Mouse (Mus musculus): ENCODE results near the gene Upf1. TPM values are rescaled to one million over a fixed set of nuclear protein-coding genes. Genes with fewer than 3 reads are reported as not detected.

The Upf1 gene
- polyA plus RNA-seq, 1 experiment from 2014 or later = 7.9 TPM

GRCm38 (mm10) chr8:70317872-70318271 is 35.2 kb downstream of the Upf1 start:
- WGBS = 79% methylated on average over 5 of the region's 5 CpGs
- no peak for ATAC-seq (replicated peaks; ENCODE audit: extremely low read depth, insufficient read depth, low FRiP score)

DNA sequence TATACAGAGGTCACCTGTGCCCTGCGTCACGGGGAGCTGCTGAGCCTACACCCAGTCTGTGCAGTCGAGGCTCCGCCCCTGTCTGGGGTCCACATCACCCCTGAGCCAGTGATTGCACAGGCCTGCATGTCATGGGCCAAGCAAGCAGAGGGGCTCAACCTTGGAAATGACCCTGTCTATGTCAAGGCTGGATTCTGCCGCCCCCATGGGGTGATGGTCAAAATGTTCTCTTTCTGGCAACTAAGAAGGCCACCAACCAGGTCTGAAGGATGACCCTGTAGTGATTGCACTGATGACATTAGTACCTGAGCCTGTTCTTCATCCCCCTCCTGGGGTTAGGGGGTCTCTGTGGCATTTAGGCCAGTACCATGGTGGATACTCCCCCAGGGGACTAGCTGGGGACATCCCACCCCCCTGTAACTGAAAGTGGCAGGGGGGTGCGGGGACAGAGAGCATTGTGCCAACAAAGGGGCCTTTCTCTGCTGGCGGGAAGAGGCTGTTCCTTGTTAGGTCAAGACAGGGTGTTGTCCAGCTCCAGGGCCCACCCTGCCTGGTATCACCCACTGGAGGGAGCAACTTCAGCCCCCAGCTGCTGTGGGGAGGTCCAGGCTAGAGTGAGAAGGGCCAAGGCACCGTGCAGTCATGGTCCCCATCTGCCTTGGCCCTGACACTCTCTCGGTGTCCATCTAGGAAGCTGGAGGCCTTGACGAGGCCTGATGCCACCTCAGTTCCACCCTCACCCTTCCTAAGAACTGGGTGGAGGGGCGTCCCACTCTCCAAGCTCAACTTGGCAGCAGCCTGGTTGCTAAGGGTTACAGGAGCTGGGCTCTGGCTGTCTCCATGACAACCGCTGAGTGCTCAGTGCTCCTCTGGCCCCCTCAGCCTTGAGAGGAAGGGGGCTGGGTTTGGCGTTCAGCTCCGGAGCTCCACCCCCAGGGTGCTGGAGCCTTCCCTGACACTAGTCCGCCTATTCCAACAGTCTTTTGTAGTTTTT is 36.3 kb downstream of the Upf1 start:
- H3K4me1 ChIP-seq (ENCODE audit: control insufficient read depth, insufficient read depth, low read length) = peaks cover 13% of the 10 kb centered on the region
- H3K36me3 ChIP-seq (ENCODE audit: control insufficient read depth, insufficient read depth) = peaks cover 12% of the 10 kb centered on the region
- H3K27ac ChIP-seq (ENCODE audit: low read length) = no peak overlapping the region
- H3K9ac ChIP-seq (ENCODE audit: low read length) = peak overlapping the region; percentile 76
- no peaks in the 10 kb centered on the region for H3K9me3 ChIP-seq (replicated peaks; ENCODE audit: control insufficient read depth, low read length)
- ATAC-seq (replicated peaks; ENCODE audit: extremely low read depth, insufficient read depth, low FRiP score) = peak; percentile 23
- WGBS = 23% methylated on average over 15 of the region's 15 CpGs
- peak overlapping the region; percentile 63 for H3K4me3 ChIP-seq (ENCODE audit: low read length)
- H3K27me3 ChIP-seq (ENCODE audit: control insufficient read depth, insufficient read depth, low read length) = no peaks in the 10 kb centered on the region
- peak overlapping the region; percentile 92 for H3K4me2 ChIP-seq (ENCODE audit: low read depth, low read length)

More at GRCm38 (mm10) chr8:70317872-70318271, 35.2 kb downstream of the Upf1 start:
- Histone ChIP-seq H3K9me3 (replicated peaks; ENCODE audit: control insufficient read depth, low read length) (no peaks in the 10 kb centered on the region), H3K4me2 (ENCODE audit: low read depth, low read length) (no peak overlapping the region), H3K27ac (ENCODE audit: low read length) (no peak overlapping the region), H3K4me3 (ENCODE audit: low read length) (no peak overlapping the region), H3K9ac (ENCODE audit: low read length) (no peak overlapping the region), H3K36me3 (ENCODE audit: control insufficient read depth, insufficient read depth) (peaks cover 7% of the 10 kb centered on the region), H3K4me1 (ENCODE audit: control insufficient read depth, insufficient read depth, low read length) (peaks cover 13% of the 10 kb centered on the region), H3K27me3 (ENCODE audit: control insufficient read depth, insufficient read depth, low read length) (no peaks in the 10 kb centered on the region)

GRCm38 (mm10) chr8:70315624-70316510 is 37.2 kb downstream of the Upf1 start, which contains the start of gene Cers1:
TSS of gene Cers1 (plus strand) at chr8:70315775.
- H3K27ac ChIP-seq (ENCODE audit: low read length) = no peak within 1 kb of the TSS
- H3K9me3 ChIP-seq (replicated peaks; ENCODE audit: control insufficient read depth, low read length) = no peaks in the 10 kb centered on the region
- WGBS = 4% methylated on average over 63 of the region's 66 CpGs
- H3K4me2 ChIP-seq (ENCODE audit: low read depth, low read length) = peak within 1 kb of the TSS; percentile 92
- H3K4me3 ChIP-seq (ENCODE audit: low read length) = peak within 1 kb of the TSS; percentile 63
- peak; percentile 71 for ATAC-seq (replicated peaks; ENCODE audit: extremely low read depth, insufficient read depth, low FRiP score)
- H3K27me3 ChIP-seq (ENCODE audit: control insufficient read depth, insufficient read depth, low read length) = no peaks in the 10 kb centered on the region
- peaks cover 13% of the 10 kb centered on the region for H3K4me1 ChIP-seq (ENCODE audit: control insufficient read depth, insufficient read depth, low read length)
- H3K9ac ChIP-seq (ENCODE audit: low read length) = peak within 1 kb of the TSS; percentile 76
- peaks cover 20% of the 10 kb centered on the region for H3K36me3 ChIP-seq (ENCODE audit: control insufficient read depth, insufficient read depth)

DNA sequence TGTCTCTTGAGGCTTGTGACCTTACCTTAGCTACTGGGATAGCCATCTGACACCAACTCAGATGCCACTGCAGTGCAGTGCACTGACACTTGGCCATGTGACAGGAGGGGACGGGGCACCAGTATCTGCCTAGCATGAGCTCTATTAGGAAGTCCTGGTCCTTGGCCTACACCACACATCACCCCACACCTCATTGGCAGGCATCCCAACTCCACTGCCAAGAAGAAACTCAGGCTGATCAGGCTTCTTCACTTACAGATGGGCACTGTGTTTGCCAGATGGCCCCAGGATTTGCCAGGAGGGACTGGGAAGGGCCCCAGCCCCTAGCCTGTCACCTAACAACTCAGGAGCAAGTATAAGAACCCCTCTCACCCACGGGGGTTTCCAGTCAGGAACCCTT is 39.7 kb downstream of the Upf1 start:
- Histone ChIP-seq H3K27ac (ENCODE audit: low read length) (no peak overlapping the region), H3K4me2 (ENCODE audit: low read depth, low read length) (no peak overlapping the region), H3K36me3 (ENCODE audit: control insufficient read depth, insufficient read depth) (peaks cover 37% of the 10 kb centered on the region), H3K9me3 (replicated peaks; ENCODE audit: control insufficient read depth, low read length) (no peaks in the 10 kb centered on the region), H3K9ac (ENCODE audit: low read length) (no peak overlapping the region), H3K27me3 (ENCODE audit: control insufficient read depth, insufficient read depth, low read length) (no peaks in the 10 kb centered on the region), H3K4me3 (ENCODE audit: low read length) (no peak overlapping the region), H3K4me1 (ENCODE audit: control insufficient read depth, insufficient read depth, low read length) (peaks cover 13% of the 10 kb centered on the region)
- ATAC-seq (replicated peaks; ENCODE audit: extremely low read depth, insufficient read depth, low FRiP score) = no peak
- WGBS = 55% methylated on average over 2 of the region's 2 CpGs

DNA sequence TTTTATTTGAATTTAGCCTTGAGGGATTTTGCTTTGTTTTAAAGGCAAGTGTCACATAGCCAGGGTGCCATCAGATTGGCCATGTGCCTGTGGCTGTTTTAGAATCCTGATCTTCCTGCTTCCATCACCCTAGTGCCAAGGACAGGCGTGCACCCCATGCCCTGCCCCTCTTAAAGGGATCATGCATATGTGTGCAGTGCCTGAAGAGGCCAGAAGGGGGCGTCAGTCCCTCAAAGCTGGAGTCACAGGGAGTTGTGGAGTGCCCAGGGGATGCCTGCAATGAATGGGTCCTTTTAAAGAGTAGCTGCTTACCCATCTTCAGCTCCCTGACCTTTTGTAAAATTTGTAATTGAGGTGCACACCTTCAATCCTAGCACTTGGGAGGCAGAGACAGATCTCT is 43.8 kb downstream of the Upf1 start:
- peaks cover 67% of the 10 kb centered on the region for H3K36me3 ChIP-seq (ENCODE audit: control insufficient read depth, insufficient read depth)
- no peak for ATAC-seq (replicated peaks; ENCODE audit: extremely low read depth, insufficient read depth, low FRiP score)
- H3K4me3 ChIP-seq (ENCODE audit: low read length) = no peak overlapping the region
- peaks cover 2% of the 10 kb centered on the region; the same call in 1 of the 2 replicates for H3K4me1 ChIP-seq (ENCODE audit: control insufficient read depth, insufficient read depth, low read length)
- no peak overlapping the region for H3K4me2 ChIP-seq (ENCODE audit: low read depth, low read length)
- no peaks in the 10 kb centered on the region for H3K27me3 ChIP-seq (ENCODE audit: control insufficient read depth, insufficient read depth, low read length)
- H3K9me3 ChIP-seq (replicated peaks; ENCODE audit: control insufficient read depth, low read length) = no peaks in the 10 kb centered on the region
- 48% methylated on average over 2 of the region's 2 CpGs for WGBS
- no peak overlapping the region for H3K27ac ChIP-seq (ENCODE audit: low read length)
- H3K9ac ChIP-seq (ENCODE audit: low read length) = no peak overlapping the region

DNA sequence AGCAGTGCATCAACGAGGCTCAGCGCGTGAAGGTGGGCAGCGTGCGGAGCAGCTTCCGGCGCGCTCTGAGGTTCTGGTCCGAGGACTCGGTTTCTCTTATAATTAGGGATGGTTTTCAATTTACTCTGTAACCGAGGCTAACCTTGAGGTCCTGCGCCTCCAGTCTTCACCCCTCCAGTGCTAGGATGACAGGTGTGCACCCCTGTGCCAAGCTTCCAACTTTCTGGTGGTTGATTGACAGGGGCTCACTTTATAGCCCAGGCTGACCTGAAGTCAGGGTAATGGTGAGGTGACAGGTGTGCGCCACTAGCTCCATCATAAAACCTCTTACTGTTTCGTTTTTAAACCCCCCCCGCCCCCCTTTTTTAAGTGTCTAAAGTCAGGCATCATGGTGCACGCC is 50.2 kb downstream of the Upf1 start:
- Histone ChIP-seq H3K4me1 (ENCODE audit: control insufficient read depth, insufficient read depth, low read length) (peaks cover 18% of the 10 kb centered on the region), H3K4me2 (ENCODE audit: low read depth, low read length) (peak overlapping the region; percentile 97), H3K27me3 (ENCODE audit: control insufficient read depth, insufficient read depth, low read length) (no peaks in the 10 kb centered on the region), H3K36me3 (ENCODE audit: control insufficient read depth, insufficient read depth) (peaks cover 30% of the 10 kb centered on the region), H3K9ac (ENCODE audit: low read length) (peak overlapping the region; percentile 93), H3K9me3 (replicated peaks; ENCODE audit: control insufficient read depth, low read length) (no peaks in the 10 kb centered on the region), H3K4me3 (ENCODE audit: low read length) (peak overlapping the region; percentile 99), H3K27ac (ENCODE audit: low read length) (peak overlapping the region; percentile 86)
- no peak for ATAC-seq (replicated peaks; ENCODE audit: extremely low read depth, insufficient read depth, low FRiP score)
- 2% methylated on average over 16 of the region's 16 CpGs for WGBS

GRCm38 (mm10) chr8:70302358-70302890 is 50.7 kb downstream of the Upf1 start, which contains the start of the genes Ddx49 and Cope:
TSS of gene Ddx49 (minus strand) at chr8:70302489.
TSS of gene Cope (plus strand) at chr8:70302518.
- H3K9ac ChIP-seq (ENCODE audit: low read length) = peak within 1 kb of the TSS; percentile 93
- under 1% methylated on average over 40 of the region's 40 CpGs for WGBS

GRCm38 (mm10) chr8:70300881-70301280 is 52.2 kb downstream of the Upf1 start:
- no peaks in the 10 kb centered on the region for H3K9me3 ChIP-seq (replicated peaks; ENCODE audit: control insufficient read depth, low read length)
- ATAC-seq (replicated peaks; ENCODE audit: extremely low read depth, insufficient read depth, low FRiP score) = no peak
- H3K9ac ChIP-seq (ENCODE audit: low read length) = no peak overlapping the region
- H3K4me1 ChIP-seq (ENCODE audit: control insufficient read depth, insufficient read depth, low read length) = peaks cover 18% of the 10 kb centered on the region
- H3K4me2 ChIP-seq (ENCODE audit: low read depth, low read length) = no peak overlapping the region
- no peak overlapping the region for H3K4me3 ChIP-seq (ENCODE audit: low read length)
- peaks cover 25% of the 10 kb centered on the region for H3K36me3 ChIP-seq (ENCODE audit: control insufficient read depth, insufficient read depth)
- 77% methylated on average over 3 of the region's 3 CpGs for WGBS
- H3K27ac ChIP-seq (ENCODE audit: low read length) = no peak overlapping the region
- H3K27me3 ChIP-seq (ENCODE audit: control insufficient read depth, insufficient read depth, low read length) = no peaks in the 10 kb centered on the region

More at GRCm38 (mm10) chr8:70302358-70302890, 50.7 kb downstream of the Upf1 start, which contains the start of the genes Ddx49 and Cope:
- peak; percentile 90 for ATAC-seq (replicated peaks; ENCODE audit: extremely low read depth, insufficient read depth, low FRiP score)
- no peaks in the 10 kb centered on the region for H3K27me3 ChIP-seq (ENCODE audit: control insufficient read depth, insufficient read depth, low read length)
- peak within 1 kb of the TSS; percentile 97 for H3K4me2 ChIP-seq (ENCODE audit: low read depth, low read length)
- H3K36me3 ChIP-seq (ENCODE audit: control insufficient read depth, insufficient read depth) = peaks cover 26% of the 10 kb centered on the region
- H3K4me1 ChIP-seq (ENCODE audit: control insufficient read depth, insufficient read depth, low read length) = peaks cover 18% of the 10 kb centered on the region
- peak within 1 kb of the TSS; percentile 86 for H3K27ac ChIP-seq (ENCODE audit: low read length)
- no peaks in the 10 kb centered on the region for H3K9me3 ChIP-seq (replicated peaks; ENCODE audit: control insufficient read depth, low read length)
- peak within 1 kb of the TSS; percentile 99 for H3K4me3 ChIP-seq (ENCODE audit: low read length)

Measured in heart, embryonic 16.5 days (tissue).